Mouse (Mus musculus) ZHBTc4 (cell line): ENCODE results near the gene Olfr348.

Source experiments
- DNase-seq: peaks from one replicate; pipeline ENCODE4 v3.0.0-alpha.2; 2011; ENCODE audit warnings: low read depth, low spot score

Gene Olfr348

DNA sequence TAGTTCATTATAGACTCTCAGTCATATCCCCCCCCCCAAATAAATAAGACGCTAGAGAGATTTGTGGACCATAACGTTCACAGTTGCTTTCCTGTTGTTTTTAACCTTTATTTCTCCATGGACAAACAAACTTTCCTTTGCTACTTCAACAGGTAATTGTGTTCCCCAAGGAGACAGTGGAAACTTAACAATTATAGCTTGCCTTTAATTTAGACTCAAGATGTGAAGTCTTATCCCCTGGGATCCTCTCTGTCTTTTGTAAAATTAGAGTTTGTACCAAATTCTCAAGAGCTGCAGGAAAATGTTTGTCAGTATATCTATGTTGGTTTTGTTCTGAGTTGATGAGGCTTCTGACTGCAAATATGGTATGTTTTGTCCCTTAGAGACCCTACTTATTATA is at the start of gene Olfr348:
Gene Olfr348 (plus strand): TSS at position 301 of the 400 bp plus-strand sequence.
- DNase-seq, result no peak

DNA sequence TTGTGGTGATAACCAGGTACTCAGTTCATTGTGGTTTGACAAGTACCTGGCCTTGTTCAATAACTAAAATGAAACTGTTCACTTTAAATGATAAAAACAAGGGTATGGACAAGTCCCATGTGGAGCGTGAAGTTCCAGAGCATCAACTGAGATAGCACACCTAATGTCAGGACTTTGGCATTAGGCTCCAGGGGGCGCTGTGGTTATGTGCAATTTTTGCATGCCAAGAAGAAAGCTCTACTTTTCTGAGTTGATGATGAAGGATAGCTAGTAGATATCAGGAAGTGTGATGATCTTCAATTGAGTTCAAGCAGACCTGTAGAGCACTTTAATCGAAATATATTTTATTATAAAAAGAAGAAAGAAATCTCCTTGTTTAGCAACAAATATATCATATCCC is 47.9 kb upstream of the Olfr348 start:
- peak; percentile 53 for DNase-seq

DNA sequence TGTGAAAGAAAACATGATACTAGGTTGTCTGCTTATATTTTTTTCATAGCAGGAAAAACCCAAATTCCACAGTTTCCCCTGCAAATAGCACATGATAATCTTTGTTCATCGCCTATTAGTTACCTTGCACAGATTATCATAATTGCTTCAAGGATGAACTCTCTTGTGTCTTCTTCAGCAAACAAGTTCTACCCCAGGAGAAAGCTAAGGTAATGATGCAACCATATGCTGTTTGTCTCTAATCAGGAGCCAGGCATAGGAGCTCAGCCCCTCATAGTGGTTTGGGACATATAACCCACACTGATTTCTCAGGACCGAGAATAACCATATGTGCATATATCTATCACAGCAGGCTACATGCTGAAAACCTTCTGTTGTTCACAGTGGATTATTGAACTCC is 6.2 kb downstream of the Olfr348 start, which contains the start of gene Olfr50:
Gene Olfr50 (plus strand): TSS at position 301 of the 400 bp plus-strand sequence.
- no peak for DNase-seq

DNA sequence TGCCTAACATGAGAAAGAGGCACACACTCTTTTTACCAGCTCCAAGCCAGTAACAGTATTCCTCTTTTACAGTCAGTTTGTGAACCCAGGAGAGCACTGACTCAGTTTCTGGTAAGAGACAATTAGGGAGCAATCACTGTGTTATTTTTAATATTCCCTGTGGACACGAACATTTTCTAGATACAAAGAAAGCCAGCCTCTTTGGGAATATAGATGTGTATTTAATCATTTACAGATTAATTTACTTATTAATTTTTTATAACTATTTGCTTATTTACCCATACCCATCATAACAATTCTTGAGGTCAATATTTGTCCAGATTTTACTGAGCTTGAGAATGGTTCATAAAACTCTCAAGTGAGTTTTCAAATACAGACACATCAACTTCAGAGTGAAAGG is 32.9 kb downstream of the Olfr348 start, which contains the start of gene Olfr3:
Gene Olfr3 (minus strand): TSS at position 101 of the 400 bp plus-strand sequence.
- DNase-seq, result no peak
